Mouse (Mus musculus): Measurements from ENCODE around the gene St6galnac4. TPM values are rescaled to one million over a fixed set of nuclear protein-coding genes. Genes with fewer than 3 reads are reported as not detected.

Gene St6galnac4
- polyA plus RNA-seq (2016; fragmentation: Nextera tagmentation; extraction: Ambion mirVana): 15.7 and 17.6 TPM in 2 replicates

- peaks cover 52% of the 10 kb centered on the region for H3K4me1 ChIP-seq
- peak within 1 kb of the TSS; percentile 62 for H3K4me3 ChIP-seq
- peak; percentile 94 for DNase-seq (ENCODE audit: extremely low spot score, low spot score)
- H3K27me3 ChIP-seq (ENCODE audit: poor library complexity, severe bottlenecking): peaks cover 40% of the 10 kb centered on the region
- H3K36me3 ChIP-seq (replicated peaks): no peaks in the 10 kb centered on the region
- H3K27ac ChIP-seq: peak within 1 kb of the TSS; percentile 83
- H3K9me3 ChIP-seq: no peaks in the 10 kb centered on the region
- WGBS: under 1% methylated on average over 38 of the region's 38 CpGs
Measured at GRCm38 (mm10) chr2:32586871-32587351, at the start of gene St6galnac4. TSS of gene St6galnac4 (plus strand) at chr2:32587095.

GRCm38 (mm10) chr2:32537360-32537905 is 49.5 kb upstream of the St6galnac4 start:
- no peaks in the 10 kb centered on the region for H3K27me3 ChIP-seq (ENCODE audit: poor library complexity, severe bottlenecking)
- peak overlapping the region; percentile 79 for H3K27ac ChIP-seq
- peak; percentile 29 for DNase-seq (ENCODE audit: extremely low spot score, low spot score)
- no peaks in the 10 kb centered on the region for H3K36me3 ChIP-seq (replicated peaks)
- no peaks in the 10 kb centered on the region for H3K9me3 ChIP-seq
- WGBS: 12% methylated on average over 9 of the region's 9 CpGs
- peaks cover 80% of the 10 kb centered on the region for H3K4me1 ChIP-seq
- H3K4me3 ChIP-seq: peak overlapping the region; percentile 66

GRCm38 (mm10) chr2:32537941-32538340 is 49.0 kb upstream of the St6galnac4 start:
- Histone ChIP-seq H3K9me3 (no peaks in the 10 kb centered on the region), H3K4me3 (peak overlapping the region; percentile 66), H3K36me3 (replicated peaks) (no peaks in the 10 kb centered on the region), H3K27me3 (ENCODE audit: poor library complexity, severe bottlenecking) (no peaks in the 10 kb centered on the region), H3K27ac (0 out of 2 replicates have a peak overlapping the region, but pooled peaks have one; percentile 79), H3K4me1 (peaks cover 79% of the 10 kb centered on the region)
- WGBS: 81% methylated on average over 5 of the region's 5 CpGs
- no peak for DNase-seq (ENCODE audit: extremely low spot score, low spot score)

- peaks cover 73% of the 10 kb centered on the region for H3K4me1 ChIP-seq
- H3K9me3 ChIP-seq: no peaks in the 10 kb centered on the region
- H3K4me3 ChIP-seq: peak overlapping the region; percentile 66; the same call in 1 of the 2 replicates
- no peak overlapping the region for H3K27ac ChIP-seq
- DNase-seq (ENCODE audit: extremely low spot score, low spot score): no peak
- H3K36me3 ChIP-seq (replicated peaks): 0 out of 2 replicates have a peak, but pooled peaks cover 3% of the 10 kb centered on the region
- no peaks in the 10 kb centered on the region for H3K27me3 ChIP-seq (ENCODE audit: poor library complexity, severe bottlenecking)
- WGBS: 83% methylated on average over 4 of the region's 4 CpGs
Measured at GRCm38 (mm10) chr2:32538461-32538860, 48.4 kb upstream of the St6galnac4 start.

GRCm38 (mm10) chr2:32539452-32539981 is 47.4 kb upstream of the St6galnac4 start:
- Histone ChIP-seq H3K9me3 (no peaks in the 10 kb centered on the region), H3K27me3 (ENCODE audit: poor library complexity, severe bottlenecking) (no peaks in the 10 kb centered on the region), H3K27ac (0 out of 2 replicates have a peak overlapping the region, but pooled peaks have one; percentile 11), H3K36me3 (replicated peaks) (peaks cover 9% of the 10 kb centered on the region), H3K4me3 (0 out of 2 replicates have a peak overlapping the region, but pooled peaks have one; percentile 9), H3K4me1 (peaks cover 63% of the 10 kb centered on the region)
- WGBS: 84% methylated on average over 14 of the region's 14 CpGs
- no peak for DNase-seq (ENCODE audit: extremely low spot score, low spot score)

- Histone ChIP-seq H3K27ac (no peak overlapping the region), H3K4me3 (no peak overlapping the region), H3K36me3 (replicated peaks) (peaks cover 26% of the 10 kb centered on the region), H3K4me1 (peaks cover 44% of the 10 kb centered on the region), H3K27me3 (ENCODE audit: poor library complexity, severe bottlenecking) (no peaks in the 10 kb centered on the region), H3K9me3 (no peaks in the 10 kb centered on the region)
- DNase-seq (ENCODE audit: extremely low spot score, low spot score): no peak
- 96% methylated on average over 2 of the region's 2 CpGs for WGBS
Measured at GRCm38 (mm10) chr2:32541333-32541908, 45.5 kb upstream of the St6galnac4 start.

GRCm38 (mm10) chr2:32541986-32542573 is 44.8 kb upstream of the St6galnac4 start:
- Histone ChIP-seq H3K9me3 (no peaks in the 10 kb centered on the region), H3K4me1 (peaks cover 42% of the 10 kb centered on the region), H3K36me3 (replicated peaks) (peaks cover 27% of the 10 kb centered on the region), H3K27ac (no peak overlapping the region), H3K27me3 (ENCODE audit: poor library complexity, severe bottlenecking) (no peaks in the 10 kb centered on the region), H3K4me3 (no peak overlapping the region)
- DNase-seq (ENCODE audit: extremely low spot score, low spot score): no peak
- WGBS: 93% methylated on average over 4 of the region's 4 CpGs

GRCm38 (mm10) chr2:32543031-32543449 is 43.9 kb upstream of the St6galnac4 start:
- no peak overlapping the region for H3K4me3 ChIP-seq
- H3K27me3 ChIP-seq (ENCODE audit: poor library complexity, severe bottlenecking): no peaks in the 10 kb centered on the region
- peaks cover 37% of the 10 kb centered on the region for H3K4me1 ChIP-seq
- DNase-seq (ENCODE audit: extremely low spot score, low spot score): no peak
- no peak overlapping the region for H3K27ac ChIP-seq
- 97% methylated on average over 3 of the region's 3 CpGs for WGBS
- H3K9me3 ChIP-seq: no peaks in the 10 kb centered on the region
- H3K36me3 ChIP-seq (replicated peaks): peaks cover 34% of the 10 kb centered on the region

GRCm38 (mm10) chr2:32546951-32547350 is 39.9 kb upstream of the St6galnac4 start:
- 77% methylated on average over 1 of the region's 1 CpGs for WGBS
- no peaks in the 10 kb centered on the region for H3K9me3 ChIP-seq
- H3K4me3 ChIP-seq: no peak overlapping the region
- no peak for DNase-seq (ENCODE audit: extremely low spot score, low spot score)
- no peaks in the 10 kb centered on the region for H3K27me3 ChIP-seq (ENCODE audit: poor library complexity, severe bottlenecking)
- H3K4me1 ChIP-seq: peaks cover 25% of the 10 kb centered on the region
- H3K36me3 ChIP-seq (replicated peaks): peaks cover 38% of the 10 kb centered on the region
- 0 out of 2 replicates have a peak overlapping the region, but pooled peaks have one; percentile 22 for H3K27ac ChIP-seq

GRCm38 (mm10) chr2:32547380-32547779 is 39.5 kb upstream of the St6galnac4 start:
- no peak overlapping the region for H3K4me3 ChIP-seq
- H3K9me3 ChIP-seq: no peaks in the 10 kb centered on the region
- WGBS: 87% methylated on average over 5 of the region's 5 CpGs
- no peaks in the 10 kb centered on the region for H3K27me3 ChIP-seq (ENCODE audit: poor library complexity, severe bottlenecking)
- peaks cover 25% of the 10 kb centered on the region for H3K4me1 ChIP-seq
- 0 out of 2 replicates have a peak overlapping the region, but pooled peaks have one; percentile 22 for H3K27ac ChIP-seq
- peaks cover 38% of the 10 kb centered on the region for H3K36me3 ChIP-seq (replicated peaks)
- DNase-seq (ENCODE audit: extremely low spot score, low spot score): no peak

GRCm38 (mm10) chr2:32547964-32548739 is 38.7 kb upstream of the St6galnac4 start:
- H3K27me3 ChIP-seq (ENCODE audit: poor library complexity, severe bottlenecking): no peaks in the 10 kb centered on the region
- no peak overlapping the region for H3K4me3 ChIP-seq
- H3K4me1 ChIP-seq: peaks cover 25% of the 10 kb centered on the region
- DNase-seq (ENCODE audit: extremely low spot score, low spot score): no peak
- no peaks in the 10 kb centered on the region for H3K9me3 ChIP-seq
- no peak overlapping the region for H3K27ac ChIP-seq
- WGBS: 87% methylated on average over 7 of the region's 7 CpGs
- H3K36me3 ChIP-seq (replicated peaks): peaks cover 38% of the 10 kb centered on the region

GRCm38 (mm10) chr2:32549171-32549570 is 37.7 kb upstream of the St6galnac4 start:
- H3K9me3 ChIP-seq: no peaks in the 10 kb centered on the region
- no peak overlapping the region for H3K27ac ChIP-seq
- H3K4me3 ChIP-seq: no peak overlapping the region
- H3K36me3 ChIP-seq (replicated peaks): peaks cover 33% of the 10 kb centered on the region
- 88% methylated on average over 9 of the region's 9 CpGs for WGBS
- no peak for DNase-seq (ENCODE audit: extremely low spot score, low spot score)
- H3K4me1 ChIP-seq: peaks cover 27% of the 10 kb centered on the region
- H3K27me3 ChIP-seq (ENCODE audit: poor library complexity, severe bottlenecking): no peaks in the 10 kb centered on the region

Data from forebrain, embryonic 10.5 days (tissue).